Mouse (Mus musculus): Measurements from ENCODE around the gene Cep152. TPM values are rescaled to one million over a fixed set of nuclear protein-coding genes. Genes with fewer than 3 reads are reported as not detected.

The Cep152 gene
- polyA plus RNA-seq, 1 experiment from 2014 or later, result 4.0 TPM

Other genes with a start within 250 kb of the Cep152 start
- gene Gm9913, start 120.0 kb downstream of the Cep152 start, polyA plus RNA-seq (2014; fragmentation: Nextera tagmentation; extraction: Ambion mirVana), result 0.36 and 0.49 TPM in 2 replicates
- 28.9 and 33.6 TPM in 2 replicates for gene Fbn1, start 117.1 kb downstream of the Cep152 start, polyA plus RNA-seq (2014; fragmentation: Nextera tagmentation; extraction: Ambion mirVana)
- 192 and 208 TPM in 2 replicates for gene Eid1, start 48.0 kb upstream of the Cep152 start, polyA plus RNA-seq (2014; fragmentation: Nextera tagmentation; extraction: Ambion mirVana)
- gene Shc4, start 99.0 kb upstream of the Cep152 start, polyA plus RNA-seq (2014; fragmentation: Nextera tagmentation; extraction: Ambion mirVana), result 1.2 and 1.3 TPM in 2 replicates
- 15.7 and 16.4 TPM in 2 replicates for gene Secisbp2l, start 157.8 kb upstream of the Cep152 start, polyA plus RNA-seq (2014; fragmentation: Nextera tagmentation; extraction: Ambion mirVana)
- gene Galk2, start 234.0 kb upstream of the Cep152 start, polyA plus RNA-seq (2014; fragmentation: Nextera tagmentation; extraction: Ambion mirVana), result 31.9 and 34.0 TPM in 2 replicates
- 66.9 and 71.0 TPM in 2 replicates for gene Cops2, start 234.0 kb upstream of the Cep152 start, polyA plus RNA-seq (2014; fragmentation: Nextera tagmentation; extraction: Ambion mirVana)

All from heart, embryonic 14.5 days (tissue).